Mouse (Mus musculus) spleen, postnatal 10 days (tissue): ENCODE results near the gene Mau2.
"Not testable (repeated sequence)": the region's sequence is repeated elsewhere in the genome, so short reads cannot be mapped to it uniquely, and the experiment has no call there.

Source experiments
- DNase-seq, 2 experiments: peaks; one replicate each; pipeline ENCODE4 v3.0.0; 2021 to 2022; ENCODE audit warnings: low spot score in 2 of 2

The Mau2 gene

GRCm38 (mm10) chr8:70042583-70043455 is at the start of gene Mau2, which contains the start of gene Sugp1:
Mau2 (minus strand) TSS chr8:70042734.
Sugp1 (plus strand) TSS chr8:70042813.
- DNase-seq, result peak; percentile 97 to 98

GRCm38 (mm10) chr8:70089296-70089960 is 46.9 kb upstream of the Mau2 start:
- no peak for DNase-seq

GRCm38 (mm10) chr8:70087836-70088650 is 45.5 kb upstream of the Mau2 start:
- peak in 1 of 2 experiments; percentile 42 for DNase-seq

GRCm38 (mm10) chr8:70087237-70087636 is 44.7 kb upstream of the Mau2 start:
- no peak for DNase-seq

GRCm38 (mm10) chr8:70086151-70086550 is 43.6 kb upstream of the Mau2 start:
- no peak for DNase-seq

- DNase-seq, result no peak
Observed at GRCm38 (mm10) chr8:70084191-70085065, 41.9 kb upstream of the Mau2 start.

GRCm38 (mm10) chr8:70083285-70083684 is 40.8 kb upstream of the Mau2 start, which contains the start of gene Hapln4:
Hapln4 (plus strand) TSS chr8:70083457.
- peak in 1 of 2 experiments; percentile 40 for DNase-seq

- no peak for DNase-seq
Observed at GRCm38 (mm10) chr8:70081976-70082375, 39.4 kb upstream of the Mau2 start.

- DNase-seq, result no peak
Observed at GRCm38 (mm10) chr8:70073682-70074081, 31.1 kb upstream of the Mau2 start.

- DNase-seq, result no peak
Observed at GRCm38 (mm10) chr8:70073120-70073519, 30.6 kb upstream of the Mau2 start.

- peak in 1 of 2 experiments; percentile 26 for DNase-seq
Observed at GRCm38 (mm10) chr8:70072441-70073069, 30.0 kb upstream of the Mau2 start, which contains the start of gene Tm6sf2. Tm6sf2 (plus strand) TSS chr8:70072924.

GRCm38 (mm10) chr8:70071836-70072440 is 29.4 kb upstream of the Mau2 start:
- no peak for DNase-seq

- no peak for DNase-seq
Observed at GRCm38 (mm10) chr8:70057721-70058120, 15.2 kb upstream of the Mau2 start.

GRCm38 (mm10) chr8:70050434-70050833 is 7.9 kb upstream of the Mau2 start:
- DNase-seq, result not testable (repeated sequence)

GRCm38 (mm10) chr8:70049662-70050061 is 7.1 kb upstream of the Mau2 start:
- DNase-seq, result no peak

GRCm38 (mm10) chr8:70043996-70044395 is 1.5 kb upstream of the Mau2 start:
- DNase-seq, result no peak

GRCm38 (mm10) chr8:70041885-70042546 is 518 bp downstream of the Mau2 start:
- DNase-seq, result peak in 1 of 2 experiments; percentile 68

- DNase-seq, result no peak
Observed at GRCm38 (mm10) chr8:70037994-70038393, 4.5 kb downstream of the Mau2 start.

GRCm38 (mm10) chr8:70030255-70030654 is 12.3 kb downstream of the Mau2 start:
- DNase-seq, result no peak
